Mouse (Mus musculus) forebrain, embryonic 14.5 days (tissue): ENCODE measurements at regions not wholly inside any gene's neighbourhood (a gene's known extent, or its start where the extent isn't known, plus 50 kb on each side); places are given as distances from the start of the nearest gene placed in this dataset.

Source experiments
- ATAC-seq: fragments of 200-750 bp; cut with Nextera tagmentation; 2 replicates; pipeline ENCODE4 v1.8.0; 2017; ENCODE audit warnings: mild to moderate bottlenecking, moderate library complexity
- DNase-seq: peaks from one replicate; pipeline ENCODE4 v3.0.0-alpha.2; 2015; ENCODE audit warnings: low spot score
- H3K27ac ChIP-seq: fragments of 300-500 bp; sonication (generic); 2 replicates; pipeline ENCODE4 v1.5.1; 2014; ENCODE audit warnings: low read depth, mild to moderate bottlenecking, control low read depth, low read length, moderate library complexity
- H3K27me3 ChIP-seq: fragments of 300-500 bp; sonication (generic); replicated peaks from 2 replicates; pipeline ENCODE4 v1.6.1; 2014; ENCODE audit warnings: low read length, control low read depth, mixed read lengths; ENCODE audit not compliant: control insufficient read depth, insufficient read depth
- H3K36me3 ChIP-seq: fragments of 300-500 bp; sonication (generic); 2 replicates; pipeline ENCODE4 v1.6.1; 2014; ENCODE audit warnings: low read length, control low read depth; ENCODE audit not compliant: control insufficient read depth, insufficient read depth
- H3K4me1 ChIP-seq: fragments of 300-500 bp; sonication (generic); 2 replicates; pipeline ENCODE4 v1.6.1; 2014; ENCODE audit warnings: antibody characterized with exemption, low read length, control low read depth; ENCODE audit not compliant: control insufficient read depth, insufficient read depth
- H3K4me2 ChIP-seq: fragments of 300-500 bp; sonication (generic); 2 replicates; pipeline ENCODE4 v1.6.1; 2014; ENCODE audit warnings: mild to moderate bottlenecking, control low read depth, low read length
- H3K4me3 ChIP-seq: fragments of 300-500 bp; sonication (generic); 2 replicates; pipeline ENCODE4 v1.5.1; 2014; ENCODE audit warnings: low read depth, low read length, control low read depth
- H3K9ac ChIP-seq: fragments of 300-500 bp; sonication (generic); 2 replicates; pipeline ENCODE4 v1.6.1; 2014; ENCODE audit warnings: mild to moderate bottlenecking, low read length, control low read depth, moderate library complexity
- H3K9me3 ChIP-seq: fragments of 300-500 bp; sonication (generic); replicated peaks from 2 replicates; pipeline ENCODE4 v1.6.1; 2016; ENCODE audit warnings: low read length, control low read depth, mixed read lengths; ENCODE audit not compliant: control insufficient read depth
- WGBS: fragments of 180-500 bp; shearing (Covaris S2); extraction: QIAGEN DNeasy Blood & Tissue Kit; methylation state at CpG from one replicate; pipeline ENCODE4 v1.1.7; 2014; 5-methylcytosine and 5-hydroxymethylcytosine counted together

DNA sequence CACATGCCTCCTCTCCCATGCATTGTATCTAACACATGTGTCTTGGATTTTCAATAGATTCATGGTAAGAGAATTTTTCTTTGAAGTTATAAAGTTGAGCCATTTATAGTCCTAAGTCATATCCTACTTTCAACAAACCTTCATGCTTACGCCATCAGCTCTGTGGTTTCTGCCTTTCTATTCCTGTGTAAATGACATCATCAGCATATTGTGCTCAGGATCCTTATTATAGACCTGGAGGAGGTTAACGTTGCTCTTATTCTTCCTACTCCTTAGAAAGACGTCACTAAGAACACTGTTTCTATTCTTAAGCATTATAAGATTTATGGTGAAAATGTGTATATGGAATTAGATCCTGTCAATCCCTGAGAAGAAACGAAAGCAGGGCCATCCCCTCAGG lies 93.7 kb upstream of the Pde7b start:
- no peak for ATAC-seq
- H3K36me3 ChIP-seq: no peaks in the 10 kb centered on the region
- WGBS: 70% methylated on average over 4 of the region's 4 CpGs

DNA sequence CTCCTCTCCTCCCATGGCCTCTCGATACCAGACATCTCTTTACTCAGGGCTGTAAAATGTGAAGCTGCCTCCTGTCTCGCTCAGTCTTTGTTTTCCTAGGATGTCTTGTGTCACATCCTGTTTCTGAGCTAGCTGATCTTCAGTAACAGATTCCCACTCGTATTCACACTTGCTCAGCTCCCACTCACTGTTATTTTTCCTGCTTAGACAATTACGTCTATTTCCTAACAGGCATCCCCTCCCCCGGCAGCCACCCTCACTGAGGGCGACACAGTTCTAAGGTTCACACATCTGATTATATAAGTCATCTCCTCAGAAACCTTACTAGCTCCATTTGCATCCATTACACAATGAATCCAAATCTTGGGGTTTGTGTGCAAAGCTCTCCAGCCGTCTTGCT lies 74.9 kb upstream of the Pde7b start:
- no peak overlapping the region for H3K9ac ChIP-seq
- H3K4me3 ChIP-seq: no peak overlapping the region
- DNase-seq: no peak
- no peaks in the 10 kb centered on the region for H3K27me3 ChIP-seq
- no peaks in the 10 kb centered on the region for H3K4me1 ChIP-seq
- H3K9me3 ChIP-seq: no peaks in the 10 kb centered on the region
- no peaks in the 10 kb centered on the region for H3K36me3 ChIP-seq
- no peak for ATAC-seq
- no peak overlapping the region for H3K27ac ChIP-seq
- no peak overlapping the region for H3K4me2 ChIP-seq
- 78% methylated on average over 7 of the region's 7 CpGs for WGBS

More for the DNA sequence above, 93.7 kb upstream of the Pde7b start:
- no peak for DNase-seq
- no peaks in the 10 kb centered on the region for H3K27me3 ChIP-seq
- H3K27ac ChIP-seq: no peak overlapping the region
- no peaks in the 10 kb centered on the region for H3K4me1 ChIP-seq
- no peak overlapping the region for H3K9ac ChIP-seq
- no peak overlapping the region for H3K4me3 ChIP-seq
- H3K4me2 ChIP-seq: no peak overlapping the region
- no peaks in the 10 kb centered on the region for H3K9me3 ChIP-seq

DNA sequence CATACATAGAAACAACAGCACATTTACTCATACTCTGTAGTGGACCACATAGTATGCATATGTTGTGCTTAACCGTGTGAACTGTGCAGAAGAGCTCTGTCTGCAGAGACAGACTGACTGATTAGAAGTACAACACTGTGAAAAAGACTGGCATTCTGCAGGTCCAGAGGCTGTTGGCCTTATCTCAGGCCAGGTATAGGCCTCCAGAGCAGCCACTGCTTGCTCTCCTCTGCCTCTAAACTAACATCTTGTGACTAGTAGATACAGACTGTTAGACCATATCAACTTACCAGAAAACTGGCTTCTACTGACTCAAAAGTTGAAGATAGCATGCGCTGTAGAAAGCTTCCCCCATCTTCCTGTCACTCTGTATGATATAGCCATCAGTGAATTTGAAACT lies 73.5 kb upstream of the Pde7b start:
- 96% methylated on average over 2 of the region's 2 CpGs for WGBS
- no peaks in the 10 kb centered on the region for H3K9me3 ChIP-seq
- no peak overlapping the region for H3K27ac ChIP-seq
- H3K36me3 ChIP-seq: no peaks in the 10 kb centered on the region
- H3K4me3 ChIP-seq: no peak overlapping the region
- H3K9ac ChIP-seq: no peak overlapping the region
- H3K27me3 ChIP-seq: no peaks in the 10 kb centered on the region
- DNase-seq: no peak
- ATAC-seq: no peak
- no peaks in the 10 kb centered on the region for H3K4me1 ChIP-seq
- no peak overlapping the region for H3K4me2 ChIP-seq

DNA sequence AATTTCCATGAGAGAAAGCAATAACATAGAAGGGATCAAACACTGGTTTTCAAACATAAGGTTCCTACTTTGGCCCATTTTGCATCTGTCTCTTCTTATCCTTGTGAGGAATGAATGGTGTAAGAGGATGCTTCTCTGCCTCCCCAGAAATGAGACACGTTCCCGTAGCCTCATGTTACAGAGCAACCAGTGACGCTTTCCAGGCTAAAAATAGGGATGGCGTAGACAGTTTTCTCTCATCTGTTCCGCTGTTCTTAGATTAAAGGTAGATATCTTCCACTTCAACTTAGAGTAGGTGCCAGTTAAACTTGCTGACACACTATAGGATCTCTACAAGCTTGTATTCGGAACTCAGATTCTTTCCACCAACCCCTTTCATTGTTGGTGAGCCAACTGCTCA lies 69.1 kb upstream of the Pde7b start:
- H3K27ac ChIP-seq: no peak overlapping the region
- DNase-seq (no peak), ATAC-seq (no peak)
- 91% methylated on average over 6 of the region's 6 CpGs for whole genome bisulfite sequencing
- H3K4me1 ChIP-seq: no peaks in the 10 kb centered on the region
- no peaks in the 10 kb centered on the region for H3K27me3 ChIP-seq
- no peak overlapping the region for H3K9ac ChIP-seq
- no peaks in the 10 kb centered on the region for H3K9me3 ChIP-seq
- H3K36me3 ChIP-seq: no peaks in the 10 kb centered on the region
- H3K4me3 ChIP-seq: no peak overlapping the region
- H3K4me2 ChIP-seq: no peak overlapping the region

DNA sequence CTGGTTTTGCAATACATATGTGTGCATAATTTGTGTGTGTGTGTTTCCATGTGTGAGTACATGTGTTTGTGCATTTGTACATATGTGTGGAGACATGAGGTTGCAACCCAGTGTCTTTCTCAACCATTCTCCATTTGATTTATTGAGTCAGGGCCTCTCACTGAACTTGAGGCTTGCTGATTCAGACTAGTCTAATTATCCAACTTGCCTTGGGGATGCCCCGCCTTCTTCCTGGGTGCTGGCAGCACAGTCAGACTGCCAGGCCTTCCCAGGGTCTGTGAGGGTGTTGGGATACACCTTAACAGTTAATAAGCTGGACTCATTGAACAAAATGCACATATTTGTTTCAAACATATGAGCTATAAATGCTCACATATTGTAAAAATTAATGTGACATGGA lies 56.1 kb upstream of the Pde7b start:
- no peak overlapping the region for H3K4me3 ChIP-seq
- no peaks in the 10 kb centered on the region for H3K27me3 ChIP-seq
- WGBS: 81% methylated on average over 1 of the region's 1 CpGs
- ATAC-seq: no peak
- no peak overlapping the region for H3K9ac ChIP-seq
- H3K9me3 ChIP-seq: no peaks in the 10 kb centered on the region
- no peak for DNase-seq
- no peak overlapping the region for H3K4me2 ChIP-seq
- H3K27ac ChIP-seq: no peak overlapping the region
- H3K36me3 ChIP-seq: no peaks in the 10 kb centered on the region
- no peaks in the 10 kb centered on the region for H3K4me1 ChIP-seq

DNA sequence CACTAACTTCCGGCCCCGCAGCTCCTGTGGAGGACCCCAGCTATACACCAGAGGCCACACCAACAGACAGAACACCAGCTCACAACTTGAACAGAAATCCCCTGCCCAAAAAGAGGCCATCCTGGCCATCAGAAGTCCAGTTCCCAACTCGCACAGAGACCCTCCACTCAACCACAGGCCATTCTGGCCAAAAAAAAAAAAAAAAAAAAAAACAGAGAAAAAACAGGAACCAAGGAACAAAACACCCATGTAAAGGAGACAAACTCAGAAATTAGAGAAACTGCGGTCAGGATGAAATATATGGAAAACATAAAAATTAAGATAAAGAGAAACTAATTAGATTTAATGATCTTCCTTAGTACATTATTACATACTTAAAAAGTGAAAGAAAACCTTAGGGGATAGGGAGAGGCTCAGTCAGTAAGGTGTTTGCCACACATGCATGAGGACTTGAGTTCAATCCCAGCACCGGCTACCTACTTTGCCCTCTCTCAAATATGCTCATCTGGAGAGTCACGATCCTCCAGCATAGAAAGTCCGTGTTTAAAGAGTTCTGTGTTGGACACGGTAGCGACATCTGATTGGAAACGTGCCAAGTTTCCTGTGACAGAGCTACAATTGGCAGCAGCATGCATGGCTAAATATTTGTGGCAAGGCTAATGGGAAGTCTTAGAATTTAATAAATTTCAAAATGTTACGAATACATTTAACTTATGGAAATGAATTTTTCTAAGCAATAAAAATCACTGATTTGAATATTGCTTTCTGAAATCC lies 51.9 kb upstream of the Pde7b start:
- Histone ChIP-seq H3K36me3 (no peaks in the 10 kb centered on the region), H3K4me3 (no peak overlapping the region), H3K4me2 (no peak overlapping the region), H3K27me3 (no peaks in the 10 kb centered on the region), H3K9ac (no peak overlapping the region), H3K27ac (no peak overlapping the region), H3K9me3 (no peaks in the 10 kb centered on the region), H3K4me1 (no peaks in the 10 kb centered on the region)
- no peak for ATAC-seq
- peak; percentile 62 for DNase-seq
- WGBS: 61% methylated on average over 11 of the region's 11 CpGs

DNA sequence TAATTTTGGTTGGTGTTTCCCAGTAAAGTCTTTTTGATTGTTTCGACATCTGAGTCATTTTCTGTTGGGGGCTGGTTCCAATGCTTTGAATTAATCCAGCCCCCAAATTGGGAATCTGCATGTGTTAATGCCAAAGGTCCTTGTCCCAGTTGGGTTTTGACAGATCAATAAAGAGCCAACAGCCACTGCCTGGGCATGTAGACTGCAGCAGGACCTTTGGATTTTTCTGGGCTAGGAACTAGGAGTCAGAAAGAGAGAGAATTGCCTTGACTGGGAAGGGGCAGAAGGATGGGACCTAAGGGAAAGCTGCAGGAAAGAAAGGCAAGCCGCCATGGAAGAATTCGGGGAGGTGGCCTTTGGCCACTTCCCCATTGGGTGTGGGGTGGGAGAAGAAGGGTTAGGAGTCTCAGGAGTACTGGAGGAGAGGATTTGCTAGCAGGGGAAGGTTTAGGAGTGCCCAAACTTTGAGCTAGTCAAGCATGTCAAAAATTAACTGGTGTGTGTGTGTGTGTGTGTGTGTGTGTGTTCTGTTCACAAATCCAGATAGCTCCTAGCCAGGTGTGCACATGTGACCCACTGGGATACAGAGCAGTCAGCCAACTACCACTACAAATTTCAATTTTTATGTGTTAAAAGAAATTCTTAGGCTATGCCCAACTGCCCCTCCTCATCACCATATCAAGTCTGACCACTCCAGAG lies 51.0 kb upstream of the Pde7b start:
- no peaks in the 10 kb centered on the region for H3K4me1 ChIP-seq
- no peaks in the 10 kb centered on the region for H3K36me3 ChIP-seq
- DNase-seq: no peak
- WGBS: 92% methylated on average over 3 of the region's 3 CpGs
- ATAC-seq: no peak
- no peak overlapping the region for H3K9ac ChIP-seq
- no peaks in the 10 kb centered on the region for H3K9me3 ChIP-seq
- no peaks in the 10 kb centered on the region for H3K27me3 ChIP-seq
- no peak overlapping the region for H3K4me3 ChIP-seq
- H3K27ac ChIP-seq: no peak overlapping the region
- no peak overlapping the region for H3K4me2 ChIP-seq
